Mouse (Mus musculus) cerebellum, postnatal 10 days (tissue): ENCODE measurements around the gene Ankrd34a.

Source experiments
- DNase-seq, 2 experiments: peaks; one replicate each; pipeline ENCODE4 v3.0.0; 2021; ENCODE audit warnings: mixed read lengths in 2 of 2

The Ankrd34a gene

GRCm38 (mm10) chr3:96629729-96630600, 33.5 kb downstream of the Ankrd34a start, which contains the start of gene Rbm8a:
Gene Rbm8a (plus strand): TSS chr3:96629933.
- DNase-seq: peak; percentile 98

GRCm38 (mm10) chr3:96632058-96632457, 35.6 kb downstream of the Ankrd34a start:
- no peak for DNase-seq

GRCm38 (mm10) chr3:96634015-96634414, 37.6 kb downstream of the Ankrd34a start:
- no peak for DNase-seq

GRCm38 (mm10) chr3:96634928-96635879, 38.8 kb downstream of the Ankrd34a start, which contains the start of the genes Pex11b and Gm42957:
Gene Pex11b (plus strand): TSS chr3:96635376.
Gene Gm42957 (plus strand): TSS chr3:96635474.
- DNase-seq: peak; percentile 87 to 89

GRCm38 (mm10) chr3:96635906-96636305, 39.5 kb downstream of the Ankrd34a start:
- DNase-seq: no peak

GRCm38 (mm10) chr3:96636448-96636847, 40.0 kb downstream of the Ankrd34a start:
- peak in 1 of 2 experiments; percentile 11 for DNase-seq

- peak; percentile 67 to 76 for DNase-seq
Observed at GRCm38 (mm10) chr3:96639219-96639618, 42.8 kb downstream of the Ankrd34a start.

- peak; percentile 72 to 76 for DNase-seq
Observed at GRCm38 (mm10) chr3:96645018-96645649, 48.7 kb downstream of the Ankrd34a start, which contains the start of gene Itga10. Gene Itga10 (plus strand): TSS chr3:96645584.

- DNase-seq: no peak
Observed at GRCm38 (mm10) chr3:96647365-96647764, 50.9 kb downstream of the Ankrd34a start.
